Mouse (Mus musculus) ES-E14 (cell line): ENCODE results near the gene Sox13.

Experiments
- CHD2 ChIP-seq: IDR thresholded peaks from 2 replicates; pipeline ENCODE4 v1.6.1; 2014; ENCODE audit warnings: mild to moderate bottlenecking, low read depth, low read length, inconsistent platforms
- HCFC1 ChIP-seq: IDR thresholded peaks from 2 replicates; pipeline ENCODE4 v1.6.1; 2012; ENCODE audit warnings: low read length, inconsistent platforms, borderline replicate concordance; ENCODE audit not compliant: insufficient read depth

DNA sequence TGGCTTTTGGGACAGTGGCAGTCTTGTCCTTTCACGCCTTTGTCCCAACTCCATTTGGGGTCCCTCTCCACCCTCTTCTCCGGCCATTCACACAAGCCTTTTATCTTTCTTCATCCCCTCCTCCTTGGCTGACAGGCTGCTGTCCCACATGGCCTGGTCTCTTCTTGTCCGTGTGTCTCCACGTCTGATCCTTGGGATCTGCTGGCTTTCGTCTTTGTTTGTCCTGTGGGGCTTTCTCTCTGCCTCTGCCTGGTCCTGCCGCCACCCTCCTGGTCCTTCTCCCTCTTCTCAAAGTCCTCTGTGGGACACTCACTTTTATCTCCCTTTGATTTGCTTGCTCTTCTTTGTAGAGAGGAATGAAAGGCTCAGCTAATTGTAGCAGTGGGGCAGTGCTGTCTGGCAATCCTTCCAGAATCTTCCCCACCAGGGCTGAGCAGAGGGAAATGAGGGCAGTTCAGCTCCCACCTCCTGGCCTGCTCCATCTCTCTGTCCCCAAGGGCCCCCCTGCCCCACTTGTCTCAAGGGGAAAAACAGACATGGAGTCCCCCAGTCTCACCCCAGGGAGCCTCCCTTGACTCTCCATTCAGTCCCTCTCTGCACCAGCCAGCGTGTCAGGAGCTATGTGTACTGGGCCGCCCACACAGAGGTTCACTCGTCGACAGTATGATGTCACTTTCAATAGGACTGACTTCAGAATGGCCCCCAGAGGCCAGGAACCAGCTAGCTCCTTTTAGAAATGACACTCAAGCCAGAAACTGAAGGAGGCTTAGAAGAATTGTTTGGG lies 46.3 kb upstream of the Sox13 start:
- TF ChIP-seq HCFC1, result no peak
- no peak for TF ChIP-seq CHD2
